Mouse (Mus musculus): ENCODE data around the gene Ccr4. TPM values are rescaled to one million over a fixed set of nuclear protein-coding genes. Genes with fewer than 3 reads are reported as not detected.
A peak's percentile ranks its signal among the peaks of the same experiment; 100 is the strongest.

Ccr4 gene
- polyA plus RNA-seq, 1 experiment = not detected

- TF ChIP-seq POLR2A (IDR thresholded peaks at IDR 0.05; ENCODE audit: extremely low read depth, insufficient read depth, low read length) (no peak), CTCF (IDR thresholded peaks at IDR 0.05; ENCODE audit: extremely low read depth, insufficient read depth, low read length) (no peak)
- no peak overlapping the region for H3K4me3 ChIP-seq (ENCODE audit: insufficient read depth, low read length)
Observed at GRCm38 (mm10) chr9:114509785-114510184, 5.1 kb upstream of the Ccr4 start.

GRCm38 (mm10) chr9:114507421-114507820 lies 2.7 kb upstream of the Ccr4 start:
- Histone ChIP-seq H3K27ac (ENCODE audit: insufficient read depth, low read length) (no peak overlapping the region), H3K4me1 (ENCODE audit: control insufficient read depth, insufficient read depth, low read length) (no peaks in the 10 kb centered on the region), H3K4me3 (ENCODE audit: insufficient read depth, low read length) (no peak overlapping the region)
- no peak for TF ChIP-seq CTCF (IDR thresholded peaks at IDR 0.05; ENCODE audit: extremely low read depth, insufficient read depth, low read length)
- TF ChIP-seq POLR2A (IDR thresholded peaks at IDR 0.05; ENCODE audit: extremely low read depth, insufficient read depth, low read length) = no peak

More at GRCm38 (mm10) chr9:114509785-114510184, 5.1 kb upstream of the Ccr4 start:
- Histone ChIP-seq H3K4me1 (ENCODE audit: control insufficient read depth, insufficient read depth, low read length) (no peaks in the 10 kb centered on the region), H3K27ac (ENCODE audit: insufficient read depth, low read length) (no peak overlapping the region)

GRCm38 (mm10) chr9:114506564-114506963 lies 1.8 kb upstream of the Ccr4 start:
- TF ChIP-seq POLR2A (IDR thresholded peaks at IDR 0.05; ENCODE audit: extremely low read depth, insufficient read depth, low read length) = no peak
- no peak for TF ChIP-seq CTCF (IDR thresholded peaks at IDR 0.05; ENCODE audit: extremely low read depth, insufficient read depth, low read length)

GRCm38 (mm10) chr9:114502711-114503427 lies 1.8 kb downstream of the Ccr4 start:
- Histone ChIP-seq H3K27ac (ENCODE audit: insufficient read depth, low read length) (no peak overlapping the region), H3K4me1 (ENCODE audit: control insufficient read depth, insufficient read depth, low read length) (no peaks in the 10 kb centered on the region), H3K4me3 (ENCODE audit: insufficient read depth, low read length) (no peak overlapping the region)
- no peak for TF ChIP-seq POLR2A (IDR thresholded peaks at IDR 0.05; ENCODE audit: extremely low read depth, insufficient read depth, low read length)
- no peak for TF ChIP-seq CTCF (IDR thresholded peaks at IDR 0.05; ENCODE audit: extremely low read depth, insufficient read depth, low read length)

More at GRCm38 (mm10) chr9:114506564-114506963, 1.8 kb upstream of the Ccr4 start:
- Histone ChIP-seq H3K27ac (ENCODE audit: insufficient read depth, low read length) (no peak overlapping the region), H3K4me1 (ENCODE audit: control insufficient read depth, insufficient read depth, low read length) (no peaks in the 10 kb centered on the region), H3K4me3 (ENCODE audit: insufficient read depth, low read length) (no peak overlapping the region)

GRCm38 (mm10) chr9:114501913-114502312 lies 2.8 kb downstream of the Ccr4 start:
- Histone ChIP-seq H3K4me3 (ENCODE audit: insufficient read depth, low read length) (no peak overlapping the region), H3K4me1 (ENCODE audit: control insufficient read depth, insufficient read depth, low read length) (no peaks in the 10 kb centered on the region), H3K27ac (ENCODE audit: insufficient read depth, low read length) (no peak overlapping the region)
- no peak for TF ChIP-seq POLR2A (IDR thresholded peaks at IDR 0.05; ENCODE audit: extremely low read depth, insufficient read depth, low read length)
- no peak for TF ChIP-seq CTCF (IDR thresholded peaks at IDR 0.05; ENCODE audit: extremely low read depth, insufficient read depth, low read length)

GRCm38 (mm10) chr9:114501111-114501510 lies 3.6 kb downstream of the Ccr4 start:
- TF ChIP-seq CTCF (IDR thresholded peaks at IDR 0.05; ENCODE audit: extremely low read depth, insufficient read depth, low read length) (no peak), POLR2A (IDR thresholded peaks at IDR 0.05; ENCODE audit: extremely low read depth, insufficient read depth, low read length) (no peak)
- H3K27ac ChIP-seq (ENCODE audit: insufficient read depth, low read length) = no peak overlapping the region
- no peak overlapping the region for H3K4me3 ChIP-seq (ENCODE audit: insufficient read depth, low read length)
- no peaks in the 10 kb centered on the region for H3K4me1 ChIP-seq (ENCODE audit: control insufficient read depth, insufficient read depth, low read length)

GRCm38 (mm10) chr9:114499783-114500515 lies 4.8 kb downstream of the Ccr4 start:
- Histone ChIP-seq H3K4me3 (ENCODE audit: insufficient read depth, low read length) (no peak overlapping the region), H3K27ac (ENCODE audit: insufficient read depth, low read length) (no peak overlapping the region), H3K4me1 (ENCODE audit: control insufficient read depth, insufficient read depth, low read length) (no peaks in the 10 kb centered on the region)
- peak; percentile 45 for TF ChIP-seq CTCF (IDR thresholded peaks at IDR 0.05; ENCODE audit: extremely low read depth, insufficient read depth, low read length)
- TF ChIP-seq POLR2A (IDR thresholded peaks at IDR 0.05; ENCODE audit: extremely low read depth, insufficient read depth, low read length) = no peak

- Histone ChIP-seq H3K4me1 (ENCODE audit: control insufficient read depth, insufficient read depth, low read length) (no peaks in the 10 kb centered on the region), H3K27ac (ENCODE audit: insufficient read depth, low read length) (no peak overlapping the region), H3K4me3 (ENCODE audit: insufficient read depth, low read length) (no peak overlapping the region)
- TF ChIP-seq POLR2A (IDR thresholded peaks at IDR 0.05; ENCODE audit: extremely low read depth, insufficient read depth, low read length) = no peak
- TF ChIP-seq CTCF (IDR thresholded peaks at IDR 0.05; ENCODE audit: extremely low read depth, insufficient read depth, low read length) = peak; percentile 83
Observed at GRCm38 (mm10) chr9:114498218-114498617, 6.5 kb downstream of the Ccr4 start.

GRCm38 (mm10) chr9:114496469-114496868 lies 8.2 kb downstream of the Ccr4 start:
- Histone ChIP-seq H3K27ac (ENCODE audit: insufficient read depth, low read length) (no peak overlapping the region), H3K4me1 (ENCODE audit: control insufficient read depth, insufficient read depth, low read length) (no peaks in the 10 kb centered on the region), H3K4me3 (ENCODE audit: insufficient read depth, low read length) (no peak overlapping the region)
- TF ChIP-seq CTCF (IDR thresholded peaks at IDR 0.05; ENCODE audit: extremely low read depth, insufficient read depth, low read length) (no peak), POLR2A (IDR thresholded peaks at IDR 0.05; ENCODE audit: extremely low read depth, insufficient read depth, low read length) (no peak)

Data from cortical plate, adult 2 months (tissue).